Mouse (Mus musculus) hematopoietic stem cell, adult 5-6 weeks (primary cell): Measurements from ENCODE around the gene Sema3c. TPM values are rescaled to one million over a fixed set of nuclear protein-coding genes. Genes with fewer than 3 reads are reported as not detected.
"Not testable (repeated sequence)": the region's sequence is repeated elsewhere in the genome, so short reads cannot be mapped to it uniquely, and the experiment has no call there.

Experiments used
- ATAC-seq, 2 experiments: fragments of 125-278 bp in 1 of 2; replicated peaks in 1 of 2; 2 replicates each; pipeline ENCODE4 v1.8.0; 2016 to 2017; ENCODE audit warnings: inconsistent platforms in 2 of 2, mild to moderate bottlenecking in 2 of 2, moderate number of reproducible peaks in 2 of 2, low read depth in 1 of 2, moderate TSS enrichment in 1 of 2; ENCODE audit not compliant: low FRiP score in 2 of 2, poor library complexity in 2 of 2, severe bottlenecking in 2 of 2, insufficient read depth in 1 of 2, low TSS enrichment in 1 of 2
- total RNA-seq: library from RNA; stranded (forward); fragments of 172-1452, 232-1000 nt; gene quantifications from 2 replicates; pipeline ENCODE4 v1.2.3, GENCODE M21; 2017

Gene Sema3c
- not detected in 2 replicates for total RNA-seq

DNA sequence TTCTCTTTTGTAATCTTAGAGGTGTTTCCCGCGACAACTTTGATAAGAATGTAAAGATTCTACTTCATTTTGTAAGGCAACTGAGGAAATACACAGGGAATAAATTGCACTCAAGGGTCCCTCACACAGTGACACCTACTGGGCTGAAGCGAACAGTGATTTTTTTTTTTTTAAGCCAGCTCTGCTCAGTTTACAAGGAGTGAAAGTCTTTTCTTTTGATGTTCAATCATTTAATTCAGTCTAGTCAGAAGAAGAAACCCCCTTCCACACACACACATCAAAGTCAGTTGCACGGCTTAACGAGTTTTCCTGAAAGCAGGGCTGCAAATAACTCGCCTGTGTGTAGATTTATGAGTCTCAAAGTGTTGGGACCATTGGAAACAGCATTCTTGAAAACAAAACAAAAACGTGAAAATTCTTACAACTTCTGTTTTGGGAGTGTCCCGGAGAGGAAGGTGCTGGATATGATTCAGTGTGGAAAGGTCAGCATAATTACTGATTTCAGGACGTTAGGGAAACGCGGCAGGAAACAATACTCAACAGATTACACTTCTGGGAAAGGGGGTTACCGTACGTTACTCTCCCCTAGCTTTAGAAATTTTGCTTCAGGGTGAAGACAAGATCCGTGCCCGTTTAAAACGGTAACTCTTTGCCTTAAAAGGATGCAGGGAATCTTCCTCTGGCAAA lies at the start of gene Sema3c:
Sema3c (plus strand) TSS at position 588 of the 687 bp plus-strand sequence.
- ATAC-seq = peak in 1 of 2 experiments; percentile 53; a peak in 3 of 4 replicates

DNA sequence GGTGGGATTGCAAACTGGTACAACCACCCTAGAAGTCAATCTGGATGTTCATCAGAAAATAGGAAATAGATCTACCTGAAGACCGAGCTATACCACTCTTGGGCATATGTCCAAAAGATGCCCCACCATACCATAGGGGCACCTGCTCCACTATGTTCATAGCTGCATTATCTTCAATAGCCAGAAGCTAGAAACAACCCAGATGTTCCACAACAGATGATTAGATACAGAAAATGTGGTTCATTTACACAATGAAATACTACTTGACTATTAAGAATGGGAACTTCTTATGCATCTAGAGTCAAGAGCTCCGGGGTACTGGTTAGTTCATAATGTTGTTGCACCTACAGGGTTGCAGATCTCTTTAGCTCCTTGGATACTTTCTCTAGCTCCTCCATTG lies 42.9 kb upstream of the Sema3c start:
- not testable (repeated sequence) for ATAC-seq

GRCm38 (mm10) chr5:17543141-17543540 lies 30.9 kb upstream of the Sema3c start:
- no peak for ATAC-seq

- ATAC-seq = no peak
Observed at GRCm38 (mm10) chr5:17544904-17545449, 29.1 kb upstream of the Sema3c start.

- ATAC-seq = no peak
Observed at GRCm38 (mm10) chr5:17551693-17552092, 22.4 kb upstream of the Sema3c start.

DNA sequence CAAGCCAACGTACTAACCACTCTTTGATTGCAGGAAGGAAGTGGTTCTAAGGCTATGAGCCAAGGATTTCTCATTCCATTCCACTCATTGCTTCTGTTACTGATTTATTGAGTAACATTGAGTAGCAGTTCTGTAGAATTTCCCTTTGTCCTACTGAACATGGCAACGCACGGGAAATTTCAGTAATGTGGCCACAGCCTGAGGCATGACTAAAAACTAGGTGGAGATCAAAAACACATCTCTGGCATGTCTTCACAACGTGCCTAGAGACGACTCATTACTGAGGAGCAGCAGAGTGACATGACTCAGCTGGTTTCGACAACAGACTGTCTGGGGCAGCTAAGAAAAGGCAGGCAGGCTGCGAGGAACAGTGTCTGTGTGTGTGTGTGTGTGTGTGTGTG lies 18.0 kb upstream of the Sema3c start:
- ATAC-seq = peak; percentile 82 to 85

- ATAC-seq = no peak
Observed at GRCm38 (mm10) chr5:17556715-17557265, 17.3 kb upstream of the Sema3c start.

GRCm38 (mm10) chr5:17571571-17571970 lies 2.5 kb upstream of the Sema3c start:
- no peak for ATAC-seq

GRCm38 (mm10) chr5:17574413-17575182 lies 517 bp downstream of the Sema3c start:
- ATAC-seq = peak; percentile 70 to 83

DNA sequence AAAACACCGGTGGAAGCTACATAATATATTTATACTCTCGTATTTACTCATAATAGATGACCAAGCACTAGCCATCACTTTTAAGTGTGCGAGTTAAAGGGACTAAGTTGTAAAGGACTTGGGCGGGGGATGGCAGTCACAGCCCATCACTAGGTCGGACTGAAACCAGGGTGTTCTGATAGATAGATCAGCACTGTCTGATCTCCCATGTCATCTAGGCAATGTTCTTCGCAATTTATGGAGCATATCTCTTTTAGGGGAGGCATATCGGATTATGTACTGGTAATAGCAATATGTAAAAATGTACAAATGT lies 1.1 kb downstream of the Sema3c start:
- no peak for ATAC-seq

DNA sequence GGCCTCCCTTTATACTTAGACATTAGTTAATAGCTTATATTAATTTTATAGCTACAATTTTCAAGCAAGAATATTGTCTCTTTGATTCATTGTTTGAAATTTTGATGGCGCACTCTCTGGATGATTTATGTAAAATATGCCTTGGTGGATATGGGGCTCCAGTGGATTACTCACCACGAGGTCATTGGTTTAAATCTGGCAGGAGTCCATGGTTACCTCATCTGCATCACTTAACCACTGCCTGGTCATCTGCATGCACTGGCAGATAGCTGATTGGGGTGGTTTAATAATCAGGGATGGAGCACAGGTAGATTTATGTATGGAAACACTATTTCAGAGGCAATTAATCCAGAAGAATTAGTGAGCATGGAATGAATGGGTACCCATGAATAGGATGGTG lies 2.0 kb downstream of the Sema3c start:
- no peak for ATAC-seq

DNA sequence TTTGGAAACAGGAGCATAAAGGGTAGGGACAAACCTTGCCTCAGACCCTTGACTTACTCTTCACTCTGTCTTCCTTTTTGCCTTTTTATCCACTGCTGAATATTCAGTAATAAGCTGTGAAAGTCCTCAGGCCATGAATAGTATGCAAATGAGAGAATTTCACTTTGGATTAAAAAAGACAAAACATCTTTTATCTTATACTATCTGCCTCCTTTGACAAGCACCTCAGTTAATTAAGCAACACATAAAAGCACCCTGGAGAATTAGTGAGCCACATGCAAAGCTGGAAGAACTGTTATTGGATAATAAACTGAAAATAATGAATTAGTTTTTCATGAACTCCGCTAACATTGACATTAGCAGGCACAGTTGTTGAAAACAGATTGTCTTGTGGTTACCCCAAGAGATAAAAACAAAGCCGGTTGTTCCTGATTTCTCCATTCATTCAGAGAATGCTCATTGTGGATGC lies 8.0 kb downstream of the Sema3c start:
- no peak for ATAC-seq

- ATAC-seq = no peak
Observed at GRCm38 (mm10) chr5:17584299-17584945, 10.3 kb downstream of the Sema3c start.

GRCm38 (mm10) chr5:17586518-17587210 lies 12.6 kb downstream of the Sema3c start:
- ATAC-seq = no peak

- no peak for ATAC-seq
Observed at GRCm38 (mm10) chr5:17591908-17592307, 17.8 kb downstream of the Sema3c start.

DNA sequence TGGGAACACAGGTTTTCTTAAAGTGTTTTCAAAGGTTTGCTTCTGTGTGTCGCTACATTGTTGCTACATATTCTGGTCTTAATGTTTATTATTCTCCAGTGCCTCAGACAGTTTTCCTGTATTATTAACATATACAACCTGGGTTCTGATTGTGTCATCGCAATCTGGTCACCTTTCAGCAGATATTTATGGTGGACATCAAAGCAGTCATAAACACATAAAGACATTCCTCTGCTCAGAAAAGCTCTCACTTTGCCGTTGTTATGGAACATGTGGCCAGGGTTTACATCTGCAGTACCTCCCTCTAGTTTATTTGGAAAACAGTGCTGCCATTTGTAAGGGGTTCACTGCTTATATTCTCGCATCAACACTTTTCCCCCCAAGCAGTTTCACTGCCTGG lies 27.6 kb downstream of the Sema3c start:
- no peak for ATAC-seq

- ATAC-seq = no peak
Observed at GRCm38 (mm10) chr5:17620619-17621018, 46.5 kb downstream of the Sema3c start.
